Mouse (Mus musculus): Measurements from ENCODE around the gene Afm. TPM values are rescaled to one million over a fixed set of nuclear protein-coding genes. Genes with fewer than 3 reads are reported as not detected.

Gene Afm
- polyA plus RNA-seq, 1 experiment from 2014 or later = not detected

DNA sequence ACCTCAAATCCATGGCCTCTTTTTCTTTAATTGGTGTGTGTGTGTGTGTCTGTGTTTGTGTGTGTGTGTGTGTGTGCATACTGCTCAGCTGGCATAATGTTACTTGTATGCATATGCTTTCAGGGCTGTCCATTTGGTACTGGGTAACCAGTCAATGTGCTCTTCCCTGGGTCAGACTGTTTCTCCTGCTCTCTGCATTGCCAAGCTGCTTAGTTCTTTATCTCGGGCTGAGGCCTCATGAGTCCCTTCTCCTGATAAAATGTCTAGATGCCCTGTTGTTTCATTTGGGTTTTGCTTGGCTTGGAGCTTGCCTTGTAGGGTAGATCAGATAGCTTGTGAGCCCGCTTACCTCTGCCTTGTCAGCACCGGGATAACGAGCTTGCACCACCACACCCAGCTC is 44.1 kb downstream of the Afm start:
- ATAC-seq (ENCODE audit: low read depth) = no peak
- Histone ChIP-seq H3K4me3 (ENCODE audit: low read depth, low read length) (no peak overlapping the region), H3K27me3 (replicated peaks; ENCODE audit: control insufficient read depth, insufficient read depth, low read length) (no peaks in the 10 kb centered on the region), H3K27ac (replicated peaks; ENCODE audit: low read depth, low read length) (no peak overlapping the region), H3K4me1 (ENCODE audit: control insufficient read depth, insufficient read depth, low read length) (no peaks in the 10 kb centered on the region), H3K36me3 (ENCODE audit: control insufficient read depth, insufficient read depth, low read length) (no peaks in the 10 kb centered on the region), H3K4me2 (ENCODE audit: low read depth, low read length) (no peak overlapping the region), H3K9me3 (ENCODE audit: control insufficient read depth, low read length) (no peaks in the 10 kb centered on the region), H3K9ac (ENCODE audit: low read depth, low read length) (no peak overlapping the region)
- DNase-seq (ENCODE audit: low spot score) = no peak
- WGBS = 74% methylated on average over 4 of the region's 4 CpGs

DNA sequence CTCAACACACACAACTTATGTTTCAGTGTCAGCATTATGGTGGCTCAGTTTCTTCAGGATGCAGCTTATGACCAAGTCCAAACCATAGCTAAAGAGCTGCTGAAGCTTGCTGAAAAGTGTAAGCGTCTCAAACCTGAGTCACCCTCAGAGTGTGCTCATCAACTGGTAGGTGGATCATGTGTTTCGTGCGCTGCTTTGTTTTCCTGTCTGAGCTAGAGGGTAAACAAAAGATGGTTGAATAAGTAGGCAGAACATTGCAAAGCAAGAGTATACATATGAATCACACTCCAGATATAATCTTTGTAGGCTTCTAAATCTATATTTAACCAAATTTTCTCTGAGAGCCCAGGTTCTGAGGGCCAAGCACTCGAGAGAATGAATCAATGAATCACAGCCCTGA is 45.4 kb downstream of the Afm start:
- WGBS = 87% methylated on average over 4 of the region's 4 CpGs
- no peaks in the 10 kb centered on the region for H3K9me3 ChIP-seq (ENCODE audit: control insufficient read depth, low read length)
- no peak overlapping the region for H3K4me2 ChIP-seq (ENCODE audit: low read depth, low read length)
- no peak overlapping the region for H3K4me3 ChIP-seq (ENCODE audit: low read depth, low read length)
- no peak for DNase-seq (ENCODE audit: low spot score)
- H3K27me3 ChIP-seq (replicated peaks; ENCODE audit: control insufficient read depth, insufficient read depth, low read length) = no peaks in the 10 kb centered on the region
- H3K4me1 ChIP-seq (ENCODE audit: control insufficient read depth, insufficient read depth, low read length) = no peaks in the 10 kb centered on the region
- no peak overlapping the region for H3K27ac ChIP-seq (replicated peaks; ENCODE audit: low read depth, low read length)
- H3K9ac ChIP-seq (ENCODE audit: low read depth, low read length) = no peak overlapping the region
- ATAC-seq (ENCODE audit: low read depth) = no peak
- H3K36me3 ChIP-seq (ENCODE audit: control insufficient read depth, insufficient read depth, low read length) = no peaks in the 10 kb centered on the region

- Histone ChIP-seq H3K4me2 (ENCODE audit: low read depth, low read length) (no peak overlapping the region), H3K36me3 (ENCODE audit: control insufficient read depth, insufficient read depth, low read length) (no peaks in the 10 kb centered on the region), H3K4me1 (ENCODE audit: control insufficient read depth, insufficient read depth, low read length) (no peaks in the 10 kb centered on the region), H3K27me3 (replicated peaks; ENCODE audit: control insufficient read depth, insufficient read depth, low read length) (no peaks in the 10 kb centered on the region), H3K4me3 (ENCODE audit: low read depth, low read length) (no peak overlapping the region), H3K9ac (ENCODE audit: low read depth, low read length) (no peak overlapping the region), H3K9me3 (ENCODE audit: control insufficient read depth, low read length) (no peaks in the 10 kb centered on the region), H3K27ac (replicated peaks; ENCODE audit: low read depth, low read length) (no peak overlapping the region)
- 77% methylated on average over 6 of the region's 6 CpGs for WGBS
- ATAC-seq (ENCODE audit: low read depth) (no peak), DNase-seq (ENCODE audit: low spot score) (no peak)
Observed at GRCm38 (mm10) chr5:90565205-90565604, 46.5 kb downstream of the Afm start.

- Histone ChIP-seq H3K4me2 (ENCODE audit: low read depth, low read length) (no peak overlapping the region), H3K9ac (ENCODE audit: low read depth, low read length) (no peak overlapping the region), H3K4me3 (ENCODE audit: low read depth, low read length) (no peak overlapping the region), H3K27me3 (replicated peaks; ENCODE audit: control insufficient read depth, insufficient read depth, low read length) (no peaks in the 10 kb centered on the region), H3K27ac (replicated peaks; ENCODE audit: low read depth, low read length) (no peak overlapping the region), H3K36me3 (ENCODE audit: control insufficient read depth, insufficient read depth, low read length) (no peaks in the 10 kb centered on the region), H3K4me1 (ENCODE audit: control insufficient read depth, insufficient read depth, low read length) (no peaks in the 10 kb centered on the region), H3K9me3 (ENCODE audit: control insufficient read depth, low read length) (no peaks in the 10 kb centered on the region)
- ATAC-seq (ENCODE audit: low read depth) (no peak), DNase-seq (ENCODE audit: low spot score) (no peak)
- WGBS = 68% methylated on average over 5 of the region's 5 CpGs
Observed at GRCm38 (mm10) chr5:90567788-90568187, 49.1 kb downstream of the Afm start.

GRCm38 (mm10) chr5:90568338-90568737 is 49.6 kb downstream of the Afm start:
- no peak overlapping the region for H3K27ac ChIP-seq (replicated peaks; ENCODE audit: low read depth, low read length)
- H3K4me1 ChIP-seq (ENCODE audit: control insufficient read depth, insufficient read depth, low read length) = no peaks in the 10 kb centered on the region
- H3K27me3 ChIP-seq (replicated peaks; ENCODE audit: control insufficient read depth, insufficient read depth, low read length) = no peaks in the 10 kb centered on the region
- no peak overlapping the region for H3K4me3 ChIP-seq (ENCODE audit: low read depth, low read length)
- no peaks in the 10 kb centered on the region for H3K9me3 ChIP-seq (ENCODE audit: control insufficient read depth, low read length)
- no peak for ATAC-seq (ENCODE audit: low read depth)
- no peaks in the 10 kb centered on the region for H3K36me3 ChIP-seq (ENCODE audit: control insufficient read depth, insufficient read depth, low read length)
- no peak overlapping the region for H3K9ac ChIP-seq (ENCODE audit: low read depth, low read length)
- H3K4me2 ChIP-seq (ENCODE audit: low read depth, low read length) = no peak overlapping the region
- DNase-seq (ENCODE audit: low spot score) = peak; percentile 37

DNA sequence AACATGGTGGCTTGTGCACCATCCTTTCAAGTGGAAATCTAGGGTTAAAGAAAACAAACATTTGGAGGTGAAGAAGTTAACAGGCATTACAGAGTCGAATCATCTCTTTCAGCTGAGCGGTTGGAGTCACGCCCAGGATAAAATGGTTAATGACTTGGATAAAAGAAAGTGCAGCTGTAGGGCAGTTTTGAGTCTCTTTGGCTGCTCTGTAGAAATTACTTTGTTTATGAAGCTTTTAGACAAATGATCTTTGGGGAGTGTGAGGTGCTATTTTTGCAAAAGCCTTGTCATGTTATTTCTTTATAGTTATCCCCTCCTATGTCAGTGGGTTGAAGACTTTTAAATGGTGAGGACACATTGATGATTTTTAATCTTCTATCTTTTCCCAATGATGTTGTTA is 52.5 kb downstream of the Afm start:
- ATAC-seq (ENCODE audit: low read depth) (no peak), DNase-seq (ENCODE audit: low spot score) (no peak)
- Histone ChIP-seq H3K36me3 (ENCODE audit: control insufficient read depth, insufficient read depth, low read length) (no peaks in the 10 kb centered on the region), H3K4me2 (ENCODE audit: low read depth, low read length) (no peak overlapping the region), H3K4me3 (ENCODE audit: low read depth, low read length) (no peak overlapping the region), H3K27ac (replicated peaks; ENCODE audit: low read depth, low read length) (no peak overlapping the region), H3K9ac (ENCODE audit: low read depth, low read length) (no peak overlapping the region), H3K4me1 (ENCODE audit: control insufficient read depth, insufficient read depth, low read length) (no peaks in the 10 kb centered on the region), H3K9me3 (ENCODE audit: control insufficient read depth, low read length) (no peaks in the 10 kb centered on the region), H3K27me3 (replicated peaks; ENCODE audit: control insufficient read depth, insufficient read depth, low read length) (no peaks in the 10 kb centered on the region)
- 33% methylated on average over 3 of the region's 3 CpGs for WGBS

GRCm38 (mm10) chr5:90577751-90578150 is 59.0 kb downstream of the Afm start:
- no peak overlapping the region for H3K4me2 ChIP-seq (ENCODE audit: low read depth, low read length)
- no peaks in the 10 kb centered on the region for H3K4me1 ChIP-seq (ENCODE audit: control insufficient read depth, insufficient read depth, low read length)
- H3K27me3 ChIP-seq (replicated peaks; ENCODE audit: control insufficient read depth, insufficient read depth, low read length) = no peaks in the 10 kb centered on the region
- WGBS = 76% methylated on average over 9 of the region's 9 CpGs
- DNase-seq (ENCODE audit: low spot score) (no peak), ATAC-seq (ENCODE audit: low read depth) (no peak)
- H3K4me3 ChIP-seq (ENCODE audit: low read depth, low read length) = no peak overlapping the region
- no peak overlapping the region for H3K9ac ChIP-seq (ENCODE audit: low read depth, low read length)
- no peaks in the 10 kb centered on the region for H3K36me3 ChIP-seq (ENCODE audit: control insufficient read depth, insufficient read depth, low read length)
- H3K9me3 ChIP-seq (ENCODE audit: control insufficient read depth, low read length) = no peaks in the 10 kb centered on the region
- H3K27ac ChIP-seq (replicated peaks; ENCODE audit: low read depth, low read length) = no peak overlapping the region

- no peaks in the 10 kb centered on the region for H3K27me3 ChIP-seq (replicated peaks; ENCODE audit: control insufficient read depth, insufficient read depth, low read length)
- H3K9ac ChIP-seq (ENCODE audit: low read depth, low read length) = no peak overlapping the region
- no peaks in the 10 kb centered on the region for H3K4me1 ChIP-seq (ENCODE audit: control insufficient read depth, insufficient read depth, low read length)
- H3K27ac ChIP-seq (replicated peaks; ENCODE audit: low read depth, low read length) = no peak overlapping the region
- H3K36me3 ChIP-seq (ENCODE audit: control insufficient read depth, insufficient read depth, low read length) = no peaks in the 10 kb centered on the region
- H3K4me2 ChIP-seq (ENCODE audit: low read depth, low read length) = no peak overlapping the region
- H3K9me3 ChIP-seq (ENCODE audit: control insufficient read depth, low read length) = no peaks in the 10 kb centered on the region
- DNase-seq (ENCODE audit: low spot score) (no peak), ATAC-seq (ENCODE audit: low read depth) (no peak)
- no peak overlapping the region for H3K4me3 ChIP-seq (ENCODE audit: low read depth, low read length)
- 78% methylated on average over 9 of the region's 9 CpGs for WGBS
Observed at GRCm38 (mm10) chr5:90579556-90579955, 60.8 kb downstream of the Afm start.

GRCm38 (mm10) chr5:90582179-90582578 is 63.4 kb downstream of the Afm start:
- Histone ChIP-seq H3K4me3 (ENCODE audit: low read depth, low read length) (no peak overlapping the region), H3K27ac (replicated peaks; ENCODE audit: low read depth, low read length) (no peak overlapping the region), H3K4me2 (ENCODE audit: low read depth, low read length) (no peak overlapping the region), H3K27me3 (replicated peaks; ENCODE audit: control insufficient read depth, insufficient read depth, low read length) (no peaks in the 10 kb centered on the region), H3K9ac (ENCODE audit: low read depth, low read length) (no peak overlapping the region), H3K9me3 (ENCODE audit: control insufficient read depth, low read length) (no peaks in the 10 kb centered on the region), H3K4me1 (ENCODE audit: control insufficient read depth, insufficient read depth, low read length) (no peaks in the 10 kb centered on the region), H3K36me3 (ENCODE audit: control insufficient read depth, insufficient read depth, low read length) (no peaks in the 10 kb centered on the region)
- 85% methylated on average over 6 of the region's 6 CpGs for WGBS
- DNase-seq (ENCODE audit: low spot score) (no peak), ATAC-seq (ENCODE audit: low read depth) (no peak)

Measured in embryonic facial prominence, embryonic 14.5 days (tissue).